Mouse (Mus musculus): ENCODE results near the gene Col8a2. TPM values are rescaled to one million over a fixed set of nuclear protein-coding genes. Genes with fewer than 3 reads are reported as not detected.

The Col8a2 gene
- polyA plus RNA-seq, 1 experiment from 2014 or later: 1.1 TPM

GRCm38 (mm10) chr4:126305428-126305827, 18.8 kb downstream of the Col8a2 start:
- WGBS (ENCODE audit: insufficient replicate concordance): 39% methylated on average over 1 of the region's 1 CpGs

GRCm38 (mm10) chr4:126306058-126306457, 19.5 kb downstream of the Col8a2 start:
- Histone ChIP-seq H3K36me3 (replicated peaks) (no peaks in the 10 kb centered on the region), H3K4me2 (no peak overlapping the region), H3K27ac (replicated peaks) (no peak overlapping the region), H3K9ac (no peak overlapping the region), H3K4me1 (replicated peaks) (peaks cover 9% of the 10 kb centered on the region), H3K27me3 (peaks cover 51% of the 10 kb centered on the region), H3K9me3 (replicated peaks) (no peaks in the 10 kb centered on the region), H3K4me3 (replicated peaks) (no peak overlapping the region)
- 71% methylated on average over 6 of the region's 6 CpGs for WGBS (ENCODE audit: insufficient replicate concordance)
- ATAC-seq (ENCODE audit: insufficient read depth): no peak

More at GRCm38 (mm10) chr4:126305428-126305827, 18.8 kb downstream of the Col8a2 start:
- H3K9me3 ChIP-seq (replicated peaks): no peaks in the 10 kb centered on the region
- no peak overlapping the region for H3K27ac ChIP-seq (replicated peaks)
- H3K4me2 ChIP-seq: no peak overlapping the region
- H3K36me3 ChIP-seq (replicated peaks): no peaks in the 10 kb centered on the region
- ATAC-seq (ENCODE audit: insufficient read depth): no peak
- H3K9ac ChIP-seq: no peak overlapping the region
- peaks cover 16% of the 10 kb centered on the region for H3K4me1 ChIP-seq (replicated peaks)
- H3K4me3 ChIP-seq (replicated peaks): no peak overlapping the region
- H3K27me3 ChIP-seq: peaks cover 57% of the 10 kb centered on the region

GRCm38 (mm10) chr4:126306827-126307226, 20.2 kb downstream of the Col8a2 start:
- Histone ChIP-seq H3K9me3 (replicated peaks) (no peaks in the 10 kb centered on the region), H3K9ac (no peak overlapping the region), H3K4me2 (no peak overlapping the region), H3K36me3 (replicated peaks) (no peaks in the 10 kb centered on the region), H3K27ac (replicated peaks) (no peak overlapping the region), H3K4me1 (replicated peaks) (peaks cover 4% of the 10 kb centered on the region; the same call in 1 of the 2 replicates), H3K4me3 (replicated peaks) (no peak overlapping the region), H3K27me3 (peaks cover 43% of the 10 kb centered on the region)
- no peak for ATAC-seq (ENCODE audit: insufficient read depth)
- WGBS (ENCODE audit: insufficient replicate concordance): 23% methylated on average over 2 of the region's 2 CpGs

GRCm38 (mm10) chr4:126309211-126309921, 22.8 kb downstream of the Col8a2 start:
- peaks cover 4% of the 10 kb centered on the region; the same call in 1 of the 2 replicates for H3K4me1 ChIP-seq (replicated peaks)
- H3K4me3 ChIP-seq (replicated peaks): 0 out of 2 replicates have a peak overlapping the region, but pooled peaks have one; percentile 4
- H3K9ac ChIP-seq: no peak overlapping the region
- no peak overlapping the region for H3K27ac ChIP-seq (replicated peaks)
- peak overlapping the region; percentile 37 for H3K4me2 ChIP-seq
- H3K9me3 ChIP-seq (replicated peaks): no peaks in the 10 kb centered on the region
- H3K36me3 ChIP-seq (replicated peaks): no peaks in the 10 kb centered on the region
- H3K27me3 ChIP-seq: peaks cover 22% of the 10 kb centered on the region; the same call in 1 of the 2 replicates
- 16% methylated on average over 20 of the region's 20 CpGs for WGBS (ENCODE audit: insufficient replicate concordance)
- ATAC-seq (ENCODE audit: insufficient read depth): no peak

- 0% methylated on average over 7 of the region's 7 CpGs for WGBS (ENCODE audit: insufficient replicate concordance)
- peak overlapping the region; percentile 37 for H3K4me2 ChIP-seq
- 0 out of 2 replicates have a peak overlapping the region, but pooled peaks have one; percentile 4 for H3K4me3 ChIP-seq (replicated peaks)
Measured at GRCm38 (mm10) chr4:126309922-126310309, 23.3 kb downstream of the Col8a2 start.

GRCm38 (mm10) chr4:126310344-126310743, 23.8 kb downstream of the Col8a2 start:
- Histone ChIP-seq H3K4me1 (replicated peaks) (peaks cover 4% of the 10 kb centered on the region; the same call in 1 of the 2 replicates), H3K9me3 (replicated peaks) (no peaks in the 10 kb centered on the region), H3K27me3 (peaks cover 18% of the 10 kb centered on the region; the same call in 1 of the 2 replicates), H3K36me3 (replicated peaks) (no peaks in the 10 kb centered on the region), H3K9ac (no peak overlapping the region), H3K4me2 (no peak overlapping the region), H3K4me3 (replicated peaks) (no peak overlapping the region), H3K27ac (replicated peaks) (no peak overlapping the region)
- no peak for ATAC-seq (ENCODE audit: insufficient read depth)
- WGBS (ENCODE audit: insufficient replicate concordance): 60% methylated on average over 7 of the region's 7 CpGs

More at GRCm38 (mm10) chr4:126309922-126310309, 23.3 kb downstream of the Col8a2 start:
- no peaks in the 10 kb centered on the region for H3K9me3 ChIP-seq (replicated peaks)
- H3K27me3 ChIP-seq: peaks cover 18% of the 10 kb centered on the region; the same call in 1 of the 2 replicates
- H3K4me1 ChIP-seq (replicated peaks): peaks cover 4% of the 10 kb centered on the region; the same call in 1 of the 2 replicates
- H3K36me3 ChIP-seq (replicated peaks): no peaks in the 10 kb centered on the region
- ATAC-seq (ENCODE audit: insufficient read depth): 0 out of 2 replicates have a peak, but pooled peaks have one; percentile 23
- H3K27ac ChIP-seq (replicated peaks): no peak overlapping the region
- H3K9ac ChIP-seq: no peak overlapping the region

GRCm38 (mm10) chr4:126311566-126312200, 25.1 kb downstream of the Col8a2 start:
- Histone ChIP-seq H3K9ac (no peak overlapping the region), H3K4me1 (replicated peaks) (peaks cover 4% of the 10 kb centered on the region; the same call in 1 of the 2 replicates), H3K27me3 (peaks cover 17% of the 10 kb centered on the region; the same call in 1 of the 2 replicates), H3K27ac (replicated peaks) (no peak overlapping the region), H3K4me2 (no peak overlapping the region), H3K4me3 (replicated peaks) (no peak overlapping the region), H3K36me3 (replicated peaks) (peaks cover 12% of the 10 kb centered on the region), H3K9me3 (replicated peaks) (no peaks in the 10 kb centered on the region)
- WGBS (ENCODE audit: insufficient replicate concordance): 78% methylated on average over 15 of the region's 16 CpGs
- ATAC-seq (ENCODE audit: insufficient read depth): no peak

- Histone ChIP-seq H3K27ac (replicated peaks) (no peak overlapping the region), H3K36me3 (replicated peaks) (peaks cover 27% of the 10 kb centered on the region), H3K9ac (no peak overlapping the region), H3K4me1 (replicated peaks) (peaks cover 4% of the 10 kb centered on the region; the same call in 1 of the 2 replicates), H3K9me3 (replicated peaks) (no peaks in the 10 kb centered on the region), H3K4me3 (replicated peaks) (no peak overlapping the region), H3K4me2 (no peak overlapping the region), H3K27me3 (peaks cover 9% of the 10 kb centered on the region; the same call in 1 of the 2 replicates)
- no peak for ATAC-seq (ENCODE audit: insufficient read depth)
- WGBS (ENCODE audit: insufficient replicate concordance): 47% methylated on average over 5 of the region's 5 CpGs
Measured at GRCm38 (mm10) chr4:126313202-126313601, 26.6 kb downstream of the Col8a2 start.

GRCm38 (mm10) chr4:126314393-126314792, 27.8 kb downstream of the Col8a2 start:
- Histone ChIP-seq H3K4me1 (replicated peaks) (peaks cover 8% of the 10 kb centered on the region; the same call in 1 of the 2 replicates), H3K36me3 (replicated peaks) (peaks cover 29% of the 10 kb centered on the region), H3K4me2 (no peak overlapping the region), H3K9ac (no peak overlapping the region), H3K4me3 (replicated peaks) (no peak overlapping the region), H3K27ac (replicated peaks) (no peak overlapping the region), H3K27me3 (peaks cover 4% of the 10 kb centered on the region; the same call in 1 of the 2 replicates), H3K9me3 (replicated peaks) (no peaks in the 10 kb centered on the region)
- no peak for ATAC-seq (ENCODE audit: insufficient read depth)
- 67% methylated on average over 10 of the region's 10 CpGs for WGBS (ENCODE audit: insufficient replicate concordance)

GRCm38 (mm10) chr4:126315931-126316330, 29.3 kb downstream of the Col8a2 start:
- no peaks in the 10 kb centered on the region for H3K9me3 ChIP-seq (replicated peaks)
- no peak for ATAC-seq (ENCODE audit: insufficient read depth)
- WGBS (ENCODE audit: insufficient replicate concordance): 49% methylated on average over 5 of the region's 5 CpGs
- H3K27ac ChIP-seq (replicated peaks): no peak overlapping the region
- no peak overlapping the region for H3K9ac ChIP-seq
- H3K36me3 ChIP-seq (replicated peaks): peaks cover 29% of the 10 kb centered on the region
- H3K4me2 ChIP-seq: no peak overlapping the region
- no peak overlapping the region for H3K4me3 ChIP-seq (replicated peaks)
- peaks cover 19% of the 10 kb centered on the region for H3K4me1 ChIP-seq (replicated peaks)
- no peaks in the 10 kb centered on the region for H3K27me3 ChIP-seq

- H3K27ac ChIP-seq (replicated peaks): no peak overlapping the region
- no peak for ATAC-seq (ENCODE audit: insufficient read depth)
- no peak overlapping the region for H3K9ac ChIP-seq
- no peaks in the 10 kb centered on the region for H3K27me3 ChIP-seq
- H3K9me3 ChIP-seq (replicated peaks): no peaks in the 10 kb centered on the region
- no peak overlapping the region for H3K4me2 ChIP-seq
- H3K4me1 ChIP-seq (replicated peaks): peaks cover 22% of the 10 kb centered on the region
- no peak overlapping the region for H3K4me3 ChIP-seq (replicated peaks)
- H3K36me3 ChIP-seq (replicated peaks): peaks cover 29% of the 10 kb centered on the region
- WGBS (ENCODE audit: insufficient replicate concordance): 86% methylated on average over 13 of the region's 13 CpGs
Measured at GRCm38 (mm10) chr4:126316443-126317040, 29.9 kb downstream of the Col8a2 start.

All from liver, embryonic 15.5 days (tissue).